Mouse (Mus musculus): ENCODE data around the gene Erc1. TPM values are rescaled to one million over a fixed set of nuclear protein-coding genes. Genes with fewer than 3 reads are reported as not detected.

Gene Erc1
- polyA plus RNA-seq, 2 experiments = 1.8 to 3.6 TPM

DNA sequence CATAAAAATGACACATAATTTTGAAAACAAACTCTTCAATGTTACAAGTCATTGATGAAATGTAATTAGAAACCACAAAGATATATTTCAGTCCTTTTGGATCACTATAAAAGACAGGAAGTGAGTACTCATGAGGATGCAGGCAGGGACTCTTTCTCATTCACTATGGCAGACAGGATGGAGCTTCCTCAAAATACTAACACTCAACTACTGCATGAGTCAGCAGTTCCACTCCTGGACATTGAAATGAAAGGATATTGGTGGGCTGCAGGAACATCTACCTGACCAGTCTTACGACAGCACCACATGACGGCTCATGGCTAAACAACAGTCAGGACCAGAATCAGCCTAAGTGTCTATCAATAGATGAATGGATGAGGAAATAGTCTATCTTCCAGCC, 132.7 kb downstream of the Erc1 start:
- Histone ChIP-seq H3K9ac (replicated peaks) (no peak overlapping the region), H3K4me3 (ENCODE audit: insufficient read depth in 1 of 2, low read depth in 2 of 2, low read length in 2 of 2) (no peak overlapping the region), H3K27me3 (ENCODE audit: control insufficient read depth, insufficient read depth, low read length) (no peaks in the 10 kb centered on the region), H3K27ac (no peak overlapping the region), H3K4me2 (ENCODE audit: low read depth) (no peak overlapping the region), H3K36me3 (replicated peaks; ENCODE audit: control insufficient read depth, insufficient read depth, low read depth) (no peaks in the 10 kb centered on the region), H3K9me3 (ENCODE audit: control insufficient read depth, low read length) (no peaks in the 10 kb centered on the region), H3K4me1 (replicated peaks; ENCODE audit: control insufficient read depth in 2 of 2, insufficient read depth in 2 of 2, low read length in 1 of 2) (peaks cover 0 to 2% of the 10 kb centered on the region in 2 experiments; a peak in 1 of 4 replicates)
- 78% methylated on average over 2 of the region's 2 CpGs for WGBS (ENCODE audit: insufficient replicate concordance)
- DNase-seq (ENCODE audit: low read depth in 3 of 3, low spot score in 3 of 3) (no peak), ATAC-seq (ENCODE audit: insufficient read depth) (no peak)
- TF ChIP-seq CTCF (IDR thresholded peaks at IDR 0.05; ENCODE audit: low read depth) = no peak
- no peak for TF ChIP-seq EP300 (IDR thresholded peaks at IDR 0.05; ENCODE audit: low read depth)

DNA sequence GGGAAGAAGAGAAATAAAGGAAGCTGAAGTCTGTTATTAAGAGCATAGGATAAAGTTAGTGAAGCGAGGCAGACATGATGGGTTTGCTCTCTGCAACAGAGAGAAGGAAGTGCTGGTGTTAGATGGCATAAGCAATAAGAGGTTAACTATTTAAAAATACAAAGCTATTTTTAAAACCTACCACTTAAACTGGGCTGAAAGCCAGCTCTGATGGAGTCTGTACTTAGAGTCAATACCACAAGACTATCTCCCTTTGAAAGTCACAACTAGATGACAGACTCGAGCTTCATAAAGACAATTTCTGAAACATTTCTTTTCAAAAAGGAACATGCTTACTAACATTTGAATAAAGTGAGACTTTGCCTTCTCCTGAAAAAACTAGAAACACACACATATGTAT, 134.0 kb downstream of the Erc1 start:
- no peak for TF ChIP-seq EP300 (IDR thresholded peaks at IDR 0.05; ENCODE audit: low read depth)
- TF ChIP-seq CTCF (IDR thresholded peaks at IDR 0.05; ENCODE audit: low read depth) = no peak
- no peak overlapping the region for H3K9ac ChIP-seq (replicated peaks)
- ATAC-seq (ENCODE audit: insufficient read depth) (no peak), DNase-seq (ENCODE audit: low read depth in 3 of 3, low spot score in 3 of 3) (no peak)
- H3K36me3 ChIP-seq (replicated peaks; ENCODE audit: control insufficient read depth, insufficient read depth, low read depth) = no peaks in the 10 kb centered on the region
- no peaks in the 10 kb centered on the region for H3K9me3 ChIP-seq (ENCODE audit: control insufficient read depth, low read length)
- no peaks in the 10 kb centered on the region for H3K27me3 ChIP-seq (ENCODE audit: control insufficient read depth, insufficient read depth, low read length)
- no peak overlapping the region for H3K27ac ChIP-seq
- peaks cover 0 to 2% of the 10 kb centered on the region in 2 experiments; a peak in 1 of 4 replicates for H3K4me1 ChIP-seq (replicated peaks; ENCODE audit: control insufficient read depth in 2 of 2, insufficient read depth in 2 of 2, low read length in 1 of 2)
- WGBS (ENCODE audit: insufficient replicate concordance) = 64% methylated on average over 2 of the region's 2 CpGs
- no peak overlapping the region for H3K4me2 ChIP-seq (ENCODE audit: low read depth)
- H3K4me3 ChIP-seq (ENCODE audit: insufficient read depth in 1 of 2, low read depth in 2 of 2, low read length in 2 of 2) = no peak overlapping the region

DNA sequence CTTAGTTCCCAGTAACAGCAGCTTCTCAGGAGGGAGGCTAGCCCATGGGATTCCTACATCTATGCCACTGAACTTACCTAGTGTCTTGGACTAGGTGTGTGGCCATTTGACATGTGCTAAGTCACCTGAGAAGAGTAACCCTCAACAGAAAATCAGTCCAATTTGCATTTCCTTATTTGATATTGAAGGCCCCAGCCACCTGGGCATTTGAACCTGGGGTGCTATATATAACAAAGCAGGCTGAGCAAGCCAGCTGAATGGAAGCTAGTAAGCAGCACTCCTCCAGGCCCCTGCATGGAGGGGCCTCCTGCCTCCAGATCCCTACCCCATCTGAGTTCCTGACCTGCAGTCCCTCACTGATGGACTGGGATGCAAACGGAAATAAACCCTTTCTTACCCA, 135.5 kb downstream of the Erc1 start:
- no peak for ATAC-seq (ENCODE audit: insufficient read depth)
- H3K27me3 ChIP-seq (ENCODE audit: control insufficient read depth, insufficient read depth, low read length) = no peaks in the 10 kb centered on the region
- WGBS (ENCODE audit: insufficient replicate concordance) = 58% methylated on average over 1 of the region's 1 CpGs
- peaks cover 0 to 2% of the 10 kb centered on the region in 2 experiments; a peak in 1 of 4 replicates for H3K4me1 ChIP-seq (replicated peaks; ENCODE audit: control insufficient read depth in 2 of 2, insufficient read depth in 2 of 2, low read length in 1 of 2)
- no peak for TF ChIP-seq EP300 (IDR thresholded peaks at IDR 0.05; ENCODE audit: low read depth)
- no peak for TF ChIP-seq CTCF (IDR thresholded peaks at IDR 0.05; ENCODE audit: low read depth)
- no peak overlapping the region for H3K4me2 ChIP-seq (ENCODE audit: low read depth)
- H3K27ac ChIP-seq = no peak overlapping the region
- H3K4me3 ChIP-seq (ENCODE audit: insufficient read depth in 1 of 2, low read depth in 2 of 2, low read length in 2 of 2) = no peak overlapping the region
- H3K36me3 ChIP-seq (replicated peaks; ENCODE audit: control insufficient read depth, insufficient read depth, low read depth) = no peaks in the 10 kb centered on the region
- no peaks in the 10 kb centered on the region for H3K9me3 ChIP-seq (ENCODE audit: control insufficient read depth, low read length)
- no peak for DNase-seq (ENCODE audit: low read depth in 3 of 3, low spot score in 3 of 3)
- H3K9ac ChIP-seq (replicated peaks) = no peak overlapping the region

GRCm38 (mm10) chr6:119711649-119712305, 136.2 kb downstream of the Erc1 start:
- Histone ChIP-seq H3K9ac (replicated peaks) (no peak overlapping the region), H3K9me3 (ENCODE audit: control insufficient read depth, low read length) (no peaks in the 10 kb centered on the region), H3K36me3 (replicated peaks; ENCODE audit: control insufficient read depth, insufficient read depth, low read depth) (no peaks in the 10 kb centered on the region), H3K4me3 (ENCODE audit: insufficient read depth in 1 of 2, low read depth in 2 of 2, low read length in 2 of 2) (no peak overlapping the region), H3K4me2 (ENCODE audit: low read depth) (no peak overlapping the region), H3K27me3 (ENCODE audit: control insufficient read depth, insufficient read depth, low read length) (no peaks in the 10 kb centered on the region), H3K4me1 (replicated peaks; ENCODE audit: control insufficient read depth in 2 of 2, insufficient read depth in 2 of 2, low read length in 1 of 2) (peaks cover 0 to 2% of the 10 kb centered on the region in 2 experiments; a peak in 1 of 4 replicates), H3K27ac (no peak overlapping the region)
- 42% methylated on average over 8 of the region's 8 CpGs for whole genome bisulfite sequencing (ENCODE audit: insufficient replicate concordance)
- ATAC-seq (ENCODE audit: insufficient read depth) (no peak), DNase-seq (ENCODE audit: low read depth in 3 of 3, low spot score in 3 of 3) (no peak)
- TF ChIP-seq CTCF (IDR thresholded peaks at IDR 0.05; ENCODE audit: low read depth) (no peak), EP300 (IDR thresholded peaks at IDR 0.05; ENCODE audit: low read depth) (0 out of 2 replicates have a peak, but pooled peaks have one; percentile 31)

DNA sequence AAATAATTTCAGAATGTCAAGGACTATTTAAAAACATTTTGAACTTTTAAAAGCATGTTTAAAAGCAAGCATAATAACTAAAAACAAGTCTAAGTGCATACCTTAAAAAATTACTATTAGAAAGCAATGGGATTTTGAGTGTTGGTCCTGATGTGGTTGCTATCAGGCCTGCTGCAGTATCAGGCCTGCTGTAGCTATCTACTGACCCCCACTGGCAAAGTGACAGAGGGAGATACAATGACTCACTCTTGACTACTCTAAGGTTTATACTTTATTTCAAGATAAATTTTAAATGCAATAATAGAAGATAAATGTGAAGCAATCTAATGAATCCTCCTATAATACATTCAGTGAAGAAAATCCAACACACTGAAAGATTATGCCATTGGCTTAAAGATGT, 138.4 kb downstream of the Erc1 start:
- no peaks in the 10 kb centered on the region for H3K27me3 ChIP-seq (ENCODE audit: control insufficient read depth, insufficient read depth, low read length)
- TF ChIP-seq EP300 (IDR thresholded peaks at IDR 0.05; ENCODE audit: low read depth) (0 out of 2 replicates have a peak, but pooled peaks have one; percentile 7), CTCF (IDR thresholded peaks at IDR 0.05; ENCODE audit: low read depth) (peak; percentile 50)
- ATAC-seq (ENCODE audit: insufficient read depth) (no peak), DNase-seq (ENCODE audit: low read depth in 3 of 3, low spot score in 3 of 3) (no peak)
- no peaks in the 10 kb centered on the region for H3K9me3 ChIP-seq (ENCODE audit: control insufficient read depth, low read length)
- H3K4me3 ChIP-seq (ENCODE audit: insufficient read depth in 1 of 2, low read depth in 2 of 2, low read length in 2 of 2) = no peak overlapping the region
- H3K9ac ChIP-seq (replicated peaks) = no peak overlapping the region
- H3K4me2 ChIP-seq (ENCODE audit: low read depth) = no peak overlapping the region
- H3K27ac ChIP-seq = no peak overlapping the region
- H3K36me3 ChIP-seq (replicated peaks; ENCODE audit: control insufficient read depth, insufficient read depth, low read depth) = no peaks in the 10 kb centered on the region
- peaks cover 0 to 2% of the 10 kb centered on the region in 2 experiments; a peak in 1 of 4 replicates for H3K4me1 ChIP-seq (replicated peaks; ENCODE audit: control insufficient read depth in 2 of 2, insufficient read depth in 2 of 2, low read length in 1 of 2)

Measured in liver, embryonic 14.5 days (tissue).